Mouse (Mus musculus) C2C12 (cell line): ENCODE data around the gene Gm49387. TPM values are rescaled to one million over a fixed set of nuclear protein-coding genes. Genes with fewer than 3 reads are reported as not detected.

Experiments
- H3K27me3 ChIP-seq: one replicate; pipeline ENCODE4 v1.6.1; 2011; ENCODE audit not compliant: control insufficient read depth, insufficient read depth, insufficient read length
- H3K36me3 ChIP-seq: one replicate; pipeline ENCODE4 v1.6.1; 2011; ENCODE audit not compliant: control insufficient read depth, insufficient read depth
- H3K4me3 ChIP-seq: one replicate; pipeline ENCODE4 v1.5.1; 2011; ENCODE audit warnings: mild to moderate bottlenecking, control low read depth; ENCODE audit not compliant: poor library complexity, insufficient read depth, severe bottlenecking
- H3K79me2 ChIP-seq: one replicate; pipeline ENCODE4 v1.6.1; 2011; ENCODE audit not compliant: control insufficient read depth, insufficient read depth
- H3K79me3 ChIP-seq: one replicate; pipeline ENCODE4 v1.6.1; 2011; ENCODE audit warnings: low read depth, control low read depth
- H3ac ChIP-seq: one replicate; pipeline ENCODE3; 2011; ENCODE audit warnings: low read depth; ENCODE audit not compliant: control insufficient read depth, insufficient read length
- CEBPB ChIP-seq: IDR thresholded peaks from one replicate; pipeline ENCODE4 v1.6.1; 2011; ENCODE audit warnings: low read depth, mild to moderate bottlenecking, control low read depth, moderate library complexity
- CTCF ChIP-seq: IDR thresholded peaks from one replicate; pipeline ENCODE4 v1.5.1; 2011; ENCODE audit not compliant: control insufficient read depth, insufficient read depth, insufficient read length
- FOSL1 ChIP-seq: IDR thresholded peaks from one replicate; pipeline ENCODE4 v1.8.0; 2011; ENCODE audit warnings: mild to moderate bottlenecking, low read length; ENCODE audit not compliant: poor library complexity, insufficient read depth, severe bottlenecking
- MAX ChIP-seq: IDR thresholded peaks from one replicate; pipeline ENCODE4 v1.6.1; 2011; ENCODE audit warnings: mild to moderate bottlenecking, control low read depth
- MYOD1 ChIP-seq: IDR thresholded peaks from one replicate; pipeline ENCODE4 v1.6.1; 2011; ENCODE audit warnings: low read depth; ENCODE audit not compliant: control insufficient read depth, insufficient read length
- MYOG ChIP-seq: IDR thresholded peaks from one replicate; pipeline ENCODE4 v1.6.1; 2011; ENCODE audit not compliant: control insufficient read depth, insufficient read length; ENCODE audit errors: extremely low read depth
- USF1 ChIP-seq: IDR thresholded peaks from one replicate; pipeline ENCODE4 v1.6.1; 2011; ENCODE audit warnings: low read depth, mild to moderate bottlenecking, control low read depth, moderate library complexity
- polyA plus RNA-seq: library from polyadenylated mRNA; unstranded; fragments of >200 nt; fragmentation: generic; extraction: Trizol; gene quantifications from one replicate; pipeline ENCODE4 v1.2.1, GENCODE M21; 2012; ENCODE audit warnings: missing spikeins

Gm49387 gene
- polyA plus RNA-seq, 1 experiment = not detected

DNA sequence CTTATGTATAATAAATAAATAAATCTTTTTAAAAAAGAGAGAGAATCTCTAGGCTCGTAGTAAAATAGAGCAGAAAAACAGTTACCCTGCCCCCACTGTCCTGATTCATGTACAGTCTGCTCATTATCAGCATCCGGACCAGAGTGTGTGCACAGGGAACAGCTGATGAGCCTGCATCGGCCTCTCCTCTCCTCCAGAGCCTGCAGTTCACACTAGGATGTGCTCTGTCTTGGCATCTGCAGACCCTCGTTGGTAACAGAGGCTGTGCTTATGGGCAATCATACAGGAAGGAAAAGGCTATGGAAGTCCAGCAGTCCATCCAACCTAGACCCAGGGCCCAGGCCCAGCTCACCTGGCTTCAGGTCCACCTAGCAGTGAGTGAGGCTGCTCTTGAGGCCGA, 11.4 kb upstream of the Gm49387 start:
- Histone ChIP-seq H3K27me3 (no peaks in the 10 kb centered on the region), H3K79me2 (no peaks in the 10 kb centered on the region), H3K4me3 (no peak overlapping the region), H3ac (no peak overlapping the region), H3K36me3 (no peaks in the 10 kb centered on the region), H3K79me3 (no peaks in the 10 kb centered on the region)
- no peak for TF ChIP-seq USF1

DNA sequence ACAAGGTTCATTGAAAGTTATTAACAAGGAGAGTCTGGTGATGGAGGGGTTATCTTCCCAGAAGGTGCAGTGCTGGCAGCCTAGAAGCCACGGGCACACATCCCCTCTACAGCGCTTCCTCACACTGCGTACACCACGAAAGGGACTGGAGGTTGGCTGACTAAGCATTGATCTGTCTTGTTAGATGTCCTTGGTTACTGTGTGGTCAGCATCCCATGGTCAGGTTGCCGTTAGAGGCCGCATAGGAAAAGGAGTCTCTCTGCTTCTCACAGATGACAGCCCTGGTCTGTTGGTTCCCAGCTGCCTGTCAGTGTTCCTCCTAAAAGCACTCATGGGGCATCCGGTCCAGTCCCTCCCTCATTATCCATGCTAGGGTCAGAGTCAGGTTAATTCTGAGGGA, 10.5 kb upstream of the Gm49387 start:
- H3K4me3 ChIP-seq = no peak overlapping the region
- no peaks in the 10 kb centered on the region for H3K36me3 ChIP-seq
- TF ChIP-seq MYOG (no peak), USF1 (no peak), CTCF (no peak), FOSL1 (no peak), MYOD1 (no peak), CEBPB (no peak), MAX (no peak)
- no peak overlapping the region for H3ac ChIP-seq
- no peaks in the 10 kb centered on the region for H3K27me3 ChIP-seq
- no peaks in the 10 kb centered on the region for H3K79me3 ChIP-seq
- H3K79me2 ChIP-seq = no peaks in the 10 kb centered on the region

DNA sequence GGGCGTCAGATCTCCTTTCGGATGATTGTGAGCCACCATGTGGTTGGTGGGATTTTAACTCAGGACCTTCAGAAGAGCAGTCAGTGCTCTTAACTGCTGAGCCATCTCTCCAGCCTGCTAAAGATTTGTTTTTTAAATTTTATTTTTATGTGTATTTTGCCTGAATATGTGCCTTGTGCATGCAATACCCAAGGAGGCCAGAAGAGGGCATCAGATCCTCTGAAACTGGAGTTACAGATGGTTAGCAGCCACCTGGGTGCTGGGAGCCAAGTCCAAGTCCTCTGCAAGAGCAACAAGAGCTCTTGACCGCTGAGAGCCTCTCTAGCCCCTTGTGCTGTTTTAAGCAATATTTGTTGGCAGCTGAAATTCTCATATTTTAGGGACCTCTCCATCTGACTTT, 9.7 kb upstream of the Gm49387 start:
- no peak for TF ChIP-seq CEBPB
- Histone ChIP-seq H3ac (no peak overlapping the region), H3K27me3 (no peaks in the 10 kb centered on the region), H3K79me3 (no peaks in the 10 kb centered on the region), H3K79me2 (no peaks in the 10 kb centered on the region), H3K4me3 (no peak overlapping the region), H3K36me3 (no peaks in the 10 kb centered on the region)

DNA sequence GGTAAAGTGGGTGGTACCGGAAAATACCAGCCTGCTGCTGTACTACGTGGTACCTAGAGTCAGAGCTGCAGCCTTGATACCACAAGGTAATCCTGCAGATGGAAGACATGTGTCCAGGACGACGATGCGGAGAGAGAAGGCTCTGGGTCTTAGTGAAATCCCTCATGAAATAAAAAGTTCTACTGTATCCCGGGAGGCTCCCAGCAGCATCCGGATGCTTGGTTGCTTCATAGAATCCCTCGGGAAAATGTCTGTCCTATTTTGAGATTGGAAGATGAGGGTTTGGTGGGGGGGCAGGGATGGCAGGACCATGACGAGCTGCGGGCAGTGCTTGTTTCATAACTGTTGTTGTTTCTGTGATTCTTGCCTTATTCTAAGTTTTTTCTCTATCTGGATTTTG, 7.3 kb upstream of the Gm49387 start:
- TF ChIP-seq MYOD1 = no peak
- H3K27me3 ChIP-seq = no peaks in the 10 kb centered on the region
- no peaks in the 10 kb centered on the region for H3K79me2 ChIP-seq
- no peak overlapping the region for H3K4me3 ChIP-seq
- H3ac ChIP-seq = no peak overlapping the region
- no peaks in the 10 kb centered on the region for H3K79me3 ChIP-seq
- H3K36me3 ChIP-seq = no peaks in the 10 kb centered on the region

DNA sequence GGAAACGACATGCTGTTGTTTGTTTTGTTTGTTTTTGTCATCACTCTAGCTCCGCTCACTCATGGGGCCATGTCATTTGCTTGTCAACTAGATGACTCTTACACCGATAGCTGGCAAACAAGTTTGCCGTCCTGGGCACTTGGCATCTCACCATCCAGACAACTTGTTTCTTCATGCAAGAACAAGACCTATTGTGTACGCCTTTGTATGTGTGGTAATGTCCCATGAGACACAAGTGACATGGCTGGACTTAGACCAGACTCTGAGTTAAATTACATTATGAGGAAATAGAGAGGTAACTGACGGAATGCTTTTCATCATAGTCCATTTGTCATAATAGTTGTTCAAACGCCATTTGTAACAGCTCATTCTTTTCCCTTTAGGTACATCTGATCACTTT, 5.2 kb upstream of the Gm49387 start:
- H3K4me3 ChIP-seq = no peak overlapping the region
- no peak overlapping the region for H3ac ChIP-seq
- no peaks in the 10 kb centered on the region for H3K27me3 ChIP-seq
- H3K79me3 ChIP-seq = peaks cover 3% of the 10 kb centered on the region
- H3K36me3 ChIP-seq = no peaks in the 10 kb centered on the region
- TF ChIP-seq CTCF (no peak), CEBPB (no peak)
- H3K79me2 ChIP-seq = peaks cover 9% of the 10 kb centered on the region

DNA sequence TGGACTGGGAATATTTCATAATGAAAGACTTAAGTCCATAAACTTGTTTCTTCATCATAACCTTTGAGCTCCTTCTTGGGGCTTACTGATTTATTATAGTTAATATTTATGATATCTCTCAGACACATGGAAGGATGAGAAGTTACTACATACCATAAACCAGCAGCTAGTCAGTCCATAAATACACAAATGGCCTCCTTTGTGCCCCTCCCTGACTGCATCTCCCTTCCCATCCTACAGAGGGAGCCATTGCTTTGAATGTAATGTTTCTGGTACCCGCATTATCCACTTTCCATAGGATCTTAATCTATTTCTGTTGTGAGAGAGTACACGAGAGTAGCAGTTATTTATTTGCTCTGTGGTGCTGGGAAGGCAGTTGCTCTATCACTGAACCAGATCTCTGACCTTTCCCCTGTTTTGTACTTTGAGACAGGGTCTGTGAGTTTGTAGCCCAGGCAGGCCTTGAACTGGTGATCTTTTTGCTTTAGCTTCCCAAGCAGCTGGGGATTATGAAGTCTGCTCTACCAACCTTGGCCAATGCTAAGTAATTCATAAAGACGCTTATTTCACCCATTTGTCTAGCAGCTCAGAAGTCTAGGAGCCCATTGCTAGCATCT, 4.4 kb upstream of the Gm49387 start:
- TF ChIP-seq CEBPB = no peak
- peak; percentile 17 for TF ChIP-seq CTCF
- no peak overlapping the region for H3K4me3 ChIP-seq
- peaks cover 9% of the 10 kb centered on the region for H3K79me2 ChIP-seq
- H3K36me3 ChIP-seq = no peaks in the 10 kb centered on the region
- H3K27me3 ChIP-seq = no peaks in the 10 kb centered on the region
- peaks cover 3% of the 10 kb centered on the region for H3K79me3 ChIP-seq
- H3ac ChIP-seq = no peak overlapping the region

DNA sequence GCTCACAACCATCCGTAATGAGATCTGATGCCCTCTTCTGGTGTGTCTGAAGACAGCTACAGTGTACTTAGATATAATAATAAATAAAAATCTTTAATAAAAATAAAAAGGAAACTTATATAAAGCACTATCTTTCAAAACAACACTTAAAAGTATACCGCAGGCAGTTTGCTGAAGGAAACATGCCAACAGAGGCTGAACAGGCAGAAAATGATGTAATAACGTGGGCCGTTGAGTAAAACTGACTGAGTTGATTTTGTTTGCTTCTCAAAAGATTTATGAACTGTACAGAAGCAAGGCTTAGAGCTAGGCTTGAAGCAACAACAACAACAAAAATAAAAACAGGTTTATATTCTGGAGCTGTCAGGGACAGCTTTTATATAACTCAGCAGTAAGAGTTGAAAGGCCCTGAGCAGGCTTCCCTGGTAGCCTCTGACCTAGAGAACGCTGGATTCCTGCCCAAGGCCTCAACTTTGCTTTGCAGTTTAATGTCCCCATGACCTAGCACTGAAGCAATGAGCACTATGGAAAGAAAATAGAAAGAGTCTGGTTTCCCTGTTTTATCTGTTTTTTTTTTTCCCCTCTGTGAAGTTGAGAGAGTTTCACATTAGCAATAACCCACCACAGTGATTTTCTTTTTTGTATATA, 3.6 kb upstream of the Gm49387 start:
- Histone ChIP-seq H3K79me2 (peaks cover 9% of the 10 kb centered on the region), H3K79me3 (peaks cover 3% of the 10 kb centered on the region), H3K4me3 (no peak overlapping the region), H3ac (no peak overlapping the region), H3K27me3 (no peaks in the 10 kb centered on the region), H3K36me3 (no peaks in the 10 kb centered on the region)
- TF ChIP-seq MAX (no peak), CEBPB (no peak), CTCF (no peak), USF1 (no peak), FOSL1 (no peak), MYOG (no peak), MYOD1 (no peak)
